Mouse (Mus musculus): ENCODE results near the gene Slc6a6.

Gene Slc6a6

DNA sequence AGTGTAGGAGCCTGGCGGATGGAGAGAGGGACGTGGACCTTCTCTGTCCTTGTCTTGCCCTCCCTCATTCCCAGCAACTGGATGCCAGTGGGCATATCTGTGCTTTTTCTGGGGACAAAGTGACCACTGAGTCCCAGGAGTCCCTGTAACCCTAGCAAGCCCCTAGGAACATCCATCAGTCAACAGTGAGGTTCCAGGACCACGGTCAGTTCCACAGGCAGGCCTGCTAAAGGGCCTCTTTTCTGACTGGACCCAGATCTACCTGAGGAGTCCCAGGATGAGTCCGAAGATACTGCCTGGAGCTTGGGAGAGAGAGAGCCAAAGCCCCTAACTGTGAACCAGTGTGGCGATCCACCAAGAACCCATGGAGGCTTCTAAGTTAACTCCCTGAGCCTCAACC is 90.1 kb downstream of the Slc6a6 start:
- DNase-seq (ENCODE audit: extremely low spot score), result no peak

DNA sequence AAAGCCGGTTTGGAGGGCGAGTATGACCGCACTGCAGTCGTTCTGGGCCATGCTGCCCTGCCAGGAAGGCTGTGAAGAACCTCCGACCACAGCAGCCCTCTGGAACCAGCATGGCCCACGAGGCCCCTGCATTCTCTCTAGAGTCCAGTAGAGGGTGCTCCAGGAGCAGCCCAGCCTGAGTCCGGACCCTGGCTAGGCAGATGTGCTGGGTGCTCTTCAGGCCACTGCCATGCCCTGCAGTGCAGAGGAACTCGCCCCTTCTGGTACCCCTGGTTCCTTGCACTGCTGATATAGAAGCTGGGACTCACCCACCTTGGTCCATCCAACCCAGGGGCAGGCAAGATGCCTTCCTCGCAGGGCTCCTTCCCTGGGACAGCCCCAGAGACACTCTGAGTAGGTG is 92.7 kb downstream of the Slc6a6 start:
- DNase-seq (ENCODE audit: extremely low spot score), result peak; percentile 73

DNA sequence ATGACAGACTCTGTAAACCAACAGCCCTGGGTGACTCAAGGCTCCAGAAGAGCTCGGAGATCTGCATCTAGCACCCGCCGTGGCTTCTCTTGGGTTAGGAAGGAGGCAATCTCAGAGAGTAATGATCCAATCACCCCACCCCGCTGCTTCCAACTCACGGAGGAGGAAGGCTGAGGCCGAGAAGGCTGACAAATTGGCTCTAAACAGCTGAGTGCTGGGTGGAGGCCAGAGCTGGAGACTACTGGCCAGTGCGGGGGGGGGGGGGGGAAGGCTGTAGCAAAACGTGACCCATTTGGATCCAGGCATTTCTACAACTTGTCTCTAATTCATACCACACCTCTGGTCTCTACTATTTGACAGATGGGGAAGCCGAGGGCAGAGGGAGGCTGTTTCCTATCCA is 95.4 kb downstream of the Slc6a6 start:
- no peak for DNase-seq (ENCODE audit: extremely low spot score)

DNA sequence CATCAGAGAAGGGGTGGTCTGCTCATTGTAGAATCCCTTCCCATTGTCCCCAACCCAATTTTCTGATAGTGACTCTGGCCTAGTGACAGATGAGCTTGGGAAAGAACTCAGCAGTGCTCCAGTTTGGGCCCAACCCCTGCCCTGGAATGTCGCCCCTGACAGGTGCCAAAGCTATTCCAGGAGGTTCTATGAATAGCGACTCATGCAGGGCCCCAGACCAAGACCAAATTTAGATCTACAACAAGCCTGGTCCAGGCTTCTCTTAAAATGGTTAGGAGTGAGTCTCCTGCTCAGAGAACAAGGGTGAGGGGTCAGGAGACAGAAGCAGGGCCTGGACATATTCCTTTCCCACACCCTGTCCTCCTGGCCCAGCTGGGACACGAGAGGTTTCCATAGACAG is 101.2 kb downstream of the Slc6a6 start:
- no peak for DNase-seq (ENCODE audit: extremely low spot score)

DNA sequence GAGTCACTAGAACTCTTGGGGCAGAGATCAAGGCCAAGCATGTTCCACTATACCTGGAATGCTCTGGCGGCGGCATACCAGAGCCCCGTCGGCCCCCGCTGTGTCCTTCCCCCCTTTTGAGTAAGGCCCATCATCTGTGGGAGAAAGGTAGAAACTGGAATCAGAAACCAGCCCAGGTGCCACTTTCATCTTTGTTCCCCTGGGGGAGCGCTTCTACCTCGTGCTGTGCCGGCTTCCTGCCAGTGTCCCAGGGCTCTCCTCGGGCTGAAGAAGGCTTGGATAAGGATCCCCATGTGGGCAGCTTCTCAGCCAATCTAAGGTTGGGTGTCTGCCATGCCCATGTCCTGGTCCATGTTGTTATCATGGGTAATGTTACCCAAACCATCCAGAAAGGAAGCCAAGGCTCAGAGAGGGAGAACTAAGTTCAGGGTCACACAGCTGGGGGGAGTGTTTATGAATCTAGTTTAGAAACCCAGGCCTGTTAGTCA is 104.5 kb downstream of the Slc6a6 start:
- no peak for DNase-seq (ENCODE audit: extremely low spot score)

DNA sequence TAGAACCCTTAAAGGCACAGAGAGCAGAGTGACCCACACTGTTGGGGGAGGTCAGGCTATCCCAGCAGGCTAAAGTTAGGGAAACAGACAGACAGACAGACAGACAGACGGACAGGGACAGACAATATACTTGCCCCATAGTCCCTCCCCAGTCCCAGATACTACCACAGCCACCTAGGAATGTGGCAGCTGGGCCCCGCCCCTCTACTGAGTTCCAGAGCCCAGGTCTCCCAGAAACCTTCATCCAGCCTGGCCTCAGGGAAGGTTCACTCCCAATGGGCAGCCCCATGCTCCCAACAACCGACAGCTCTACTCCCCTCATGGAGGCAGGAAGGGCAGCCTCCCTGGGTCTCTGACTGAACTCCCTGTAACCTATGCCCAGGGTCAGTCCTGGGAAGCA is 111.8 kb downstream of the Slc6a6 start:
- DNase-seq (ENCODE audit: extremely low spot score), result no peak

DNA sequence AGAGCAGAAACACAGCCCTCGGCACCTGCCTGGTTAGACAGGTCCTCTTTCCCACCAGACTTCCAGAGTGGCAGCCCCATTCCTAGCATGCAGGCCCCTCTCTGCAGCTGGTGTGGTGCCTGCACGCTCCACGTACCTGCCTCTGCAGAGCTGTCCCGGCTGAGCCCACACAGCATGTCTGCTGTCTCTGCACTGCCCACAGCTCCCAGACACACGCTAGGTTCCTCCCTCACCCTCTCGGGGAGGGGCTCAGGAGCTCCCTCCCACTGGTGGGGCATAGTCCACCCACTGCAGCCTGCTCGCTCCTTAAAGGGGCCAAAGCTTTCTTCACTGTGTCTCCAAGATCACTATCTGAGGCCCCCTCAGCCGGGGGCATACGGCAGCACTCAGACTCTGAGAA is 112.2 kb downstream of the Slc6a6 start:
- no peak for DNase-seq (ENCODE audit: extremely low spot score)

DNA sequence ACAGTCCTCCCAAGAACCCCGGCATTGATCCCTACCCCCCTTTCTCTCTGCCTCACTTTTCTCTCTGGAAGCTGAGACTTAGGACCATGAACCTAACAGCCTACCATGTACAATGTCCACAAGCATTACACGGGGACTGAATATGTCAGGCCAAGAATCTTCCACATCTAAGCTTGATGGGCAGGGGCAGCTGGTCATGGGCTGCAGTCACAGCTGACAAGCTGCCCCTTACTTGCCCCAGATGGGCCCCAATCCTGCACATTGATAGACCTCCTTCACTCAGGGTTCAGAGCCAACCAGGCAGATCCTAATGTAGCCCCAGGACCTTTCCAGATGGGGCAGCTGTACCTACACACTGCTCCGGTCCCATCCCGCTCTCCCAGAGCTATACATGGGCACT is 112.9 kb downstream of the Slc6a6 start:
- no peak for DNase-seq (ENCODE audit: extremely low spot score)

DNA sequence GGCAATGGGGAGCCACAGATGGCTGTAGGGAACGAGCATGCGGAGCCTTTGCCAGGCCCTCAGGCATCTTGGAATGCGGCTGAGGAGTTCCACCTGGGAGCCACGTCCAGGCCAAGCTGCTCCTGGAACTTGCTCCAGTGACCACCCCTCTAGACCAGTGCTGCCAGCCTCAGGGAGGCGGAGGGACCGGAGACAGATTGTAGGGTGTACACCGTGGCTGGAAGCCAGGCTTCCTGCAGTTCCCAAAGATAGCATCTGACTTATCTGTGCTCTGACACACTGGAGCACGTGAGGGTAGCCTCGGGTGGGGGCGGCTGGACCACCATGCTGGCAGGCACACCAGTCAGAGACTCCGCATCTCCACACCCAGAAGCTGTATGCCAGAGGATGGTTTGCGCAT is 114.6 kb downstream of the Slc6a6 start:
- no peak for DNase-seq (ENCODE audit: extremely low spot score)

DNA sequence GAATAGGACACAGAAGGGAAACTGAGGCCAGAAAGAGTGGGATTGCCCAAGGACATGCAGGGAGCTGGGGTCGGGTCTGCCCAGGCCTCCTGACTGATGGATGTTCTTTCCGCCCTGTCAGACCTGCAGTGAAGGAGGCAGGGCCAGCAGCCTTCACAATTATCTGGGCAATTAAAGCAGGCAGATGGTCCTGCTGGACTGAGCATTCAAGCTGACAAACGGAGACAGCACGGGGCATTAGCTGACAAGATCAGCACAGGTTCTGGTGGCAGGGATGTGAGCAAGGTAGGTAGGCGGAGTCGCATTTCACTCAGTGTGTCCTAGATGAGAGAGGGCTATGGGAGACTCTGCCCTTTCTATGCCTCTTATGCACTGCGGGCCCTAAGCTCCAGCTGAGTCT is 120.3 kb downstream of the Slc6a6 start:
- DNase-seq (ENCODE audit: extremely low spot score), result no peak

DNA sequence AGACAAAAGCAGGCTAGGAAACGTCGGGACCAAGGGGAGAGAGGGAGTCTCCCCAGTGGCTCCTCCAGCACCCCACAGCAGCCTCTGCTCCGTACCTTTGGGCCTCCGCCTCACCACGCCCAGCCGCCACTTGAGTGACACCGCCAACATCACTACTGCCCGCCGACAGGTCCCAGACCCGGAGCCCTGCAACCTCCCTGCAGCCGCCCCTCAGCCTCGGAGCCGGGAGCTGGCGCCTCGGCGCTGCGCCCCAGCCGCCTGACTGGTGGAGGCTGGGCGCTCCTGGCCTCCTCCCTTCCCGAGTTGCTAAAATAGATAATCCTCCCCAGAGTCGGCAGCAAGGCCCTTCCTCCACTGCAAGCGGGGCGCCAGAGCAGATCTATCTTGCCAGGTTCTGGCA is 123.3 kb downstream of the Slc6a6 start:
- peak; percentile 36 for DNase-seq (ENCODE audit: extremely low spot score)

DNA sequence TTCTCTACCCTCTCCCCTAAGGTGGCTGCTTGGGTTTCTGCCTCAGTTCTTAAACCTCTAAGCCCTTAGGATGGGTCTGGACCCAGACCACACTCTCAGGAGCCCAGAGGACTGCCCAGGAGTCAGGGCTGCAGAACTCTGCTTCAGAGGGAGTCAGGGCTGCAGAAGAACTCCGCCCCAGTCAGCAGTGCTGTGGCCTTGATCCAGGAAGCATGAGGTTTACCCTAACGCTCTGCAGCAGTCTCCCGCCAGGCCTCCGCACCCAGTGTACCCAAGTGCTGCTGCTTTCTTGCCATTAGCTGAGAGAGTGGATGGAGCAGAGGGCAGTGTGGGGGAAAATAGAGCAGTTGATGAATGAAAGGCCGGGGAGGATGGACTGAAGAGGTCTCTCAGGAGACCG is 124.2 kb downstream of the Slc6a6 start:
- DNase-seq (ENCODE audit: extremely low spot score), result no peak

All from embryo, embryonic 9.5 days (tissue).